Mouse (Mus musculus) natural killer cell, adult 2 months (primary cell): ENCODE results near the gene Rilpl1.
A peak's percentile ranks its signal among the peaks of the same experiment; 100 is the strongest.
"Not testable (repeated sequence)": the region's sequence is repeated elsewhere in the genome, so short reads cannot be mapped to it uniquely, and the experiment has no call there.

Experiments used
- DNase-seq, 2 experiments: peaks; one replicate each; pipeline ENCODE4 v3.0.0; 2022; ENCODE audit warnings: low spot score in 2 of 2

Rilpl1 gene

GRCm38 (mm10) chr5:124529697-124530096 is 1.5 kb downstream of the Rilpl1 start:
- DNase-seq = no peak

- DNase-seq = no peak
These were observed 2.0 kb downstream of the Rilpl1 start for GRCm38 (mm10) chr5:124529191-124529651.

- no peak for DNase-seq
These were observed 2.4 kb downstream of the Rilpl1 start for GRCm38 (mm10) chr5:124528791-124529190.

GRCm38 (mm10) chr5:124528351-124528750 is 2.8 kb downstream of the Rilpl1 start:
- no peak for DNase-seq

- DNase-seq = no peak
These were observed 6.2 kb downstream of the Rilpl1 start for GRCm38 (mm10) chr5:124524943-124525342.

GRCm38 (mm10) chr5:124523032-124523431 is 8.2 kb downstream of the Rilpl1 start:
- no peak for DNase-seq

GRCm38 (mm10) chr5:124521588-124521987 is 9.6 kb downstream of the Rilpl1 start:
- DNase-seq = no peak

GRCm38 (mm10) chr5:124518648-124519047 is 12.5 kb downstream of the Rilpl1 start:
- DNase-seq = no peak

- DNase-seq = no peak
These were observed 15.4 kb downstream of the Rilpl1 start for GRCm38 (mm10) chr5:124515789-124516188.

GRCm38 (mm10) chr5:124510536-124511050 is 20.6 kb downstream of the Rilpl1 start:
- no peak for DNase-seq

GRCm38 (mm10) chr5:124509742-124510237 is 21.4 kb downstream of the Rilpl1 start:
- DNase-seq = no peak

GRCm38 (mm10) chr5:124509200-124509599 is 22.0 kb downstream of the Rilpl1 start:
- DNase-seq = no peak

- no peak for DNase-seq
These were observed 24.3 kb downstream of the Rilpl1 start for GRCm38 (mm10) chr5:124506731-124507359.

GRCm38 (mm10) chr5:124505235-124505634 is 26.0 kb downstream of the Rilpl1 start:
- no peak for DNase-seq

GRCm38 (mm10) chr5:124503742-124504141 is 27.4 kb downstream of the Rilpl1 start:
- no peak for DNase-seq

GRCm38 (mm10) chr5:124501541-124501940 is 29.6 kb downstream of the Rilpl1 start:
- DNase-seq = no peak

GRCm38 (mm10) chr5:124500573-124500972 is 30.6 kb downstream of the Rilpl1 start:
- no peak for DNase-seq

- not testable (repeated sequence) for DNase-seq
These were observed 31.2 kb downstream of the Rilpl1 start for GRCm38 (mm10) chr5:124500037-124500436.

- no peak for DNase-seq
These were observed 32.2 kb downstream of the Rilpl1 start for GRCm38 (mm10) chr5:124499001-124499400.

GRCm38 (mm10) chr5:124498221-124498876 is 32.8 kb downstream of the Rilpl1 start:
- DNase-seq = no peak

- DNase-seq = peak; percentile 59 to 64
These were observed 34.3 kb downstream of the Rilpl1 start for GRCm38 (mm10) chr5:124496614-124497514.

GRCm38 (mm10) chr5:124495547-124495946 is 35.6 kb downstream of the Rilpl1 start:
- DNase-seq = no peak
